Mouse (Mus musculus) CH12.LX (cell line): ENCODE data around the gene Kcnj4.

ENCODE experiments used
- CTCF ChIP-seq, 2 experiments: IDR thresholded peaks in 1 of 2; conservative IDR thresholded peaks in 1 of 2; 2 replicates each; pipeline ENCODE4 v1.5.1; 2011 to 2012; ENCODE audit warnings: low read depth in 2 of 2, low read length in 2 of 2, improper control_type of control experiment in 1 of 2, inconsistent platforms in 1 of 2, mild to moderate bottlenecking in 1 of 2, moderate library complexity in 1 of 2
- HCFC1 ChIP-seq: IDR thresholded peaks from 2 replicates; pipeline ENCODE4 v1.6.1; 2012; ENCODE audit warnings: low read depth, mild to moderate bottlenecking, inconsistent platforms, low read length, improper control_type of control experiment
- MAFK ChIP-seq: IDR thresholded peaks from 2 replicates; pipeline ENCODE4 v1.6.1; 2011; ENCODE audit warnings: low read length, improper control_type of control experiment; ENCODE audit not compliant: insufficient replicate concordance
- MAX ChIP-seq: IDR thresholded peaks from 2 replicates; pipeline ENCODE4 v1.6.1; 2011; ENCODE audit warnings: low read length, improper control_type of control experiment
- MYC ChIP-seq: IDR thresholded peaks from 2 replicates; pipeline ENCODE4 v1.6.1; 2011; ENCODE audit warnings: low read depth, mild to moderate bottlenecking, improper control_type of control experiment, low read length
- NELFE ChIP-seq: IDR thresholded peaks from 2 replicates; pipeline ENCODE4 v1.6.1; 2011; ENCODE audit warnings: low read depth, low read length, improper control_type of control experiment
- NRF1 ChIP-seq: IDR thresholded peaks from 2 replicates; pipeline ENCODE4 v1.6.1; 2014; ENCODE audit warnings: low read depth, mild to moderate bottlenecking, inconsistent platforms, low read length, improper control_type of control experiment, moderate library complexity
- POLR2A ChIP-seq: IDR thresholded peaks from 2 replicates; pipeline ENCODE4 v1.6.1; 2011; ENCODE audit warnings: low read depth, mild to moderate bottlenecking, improper control_type of control experiment, low read length
- RCOR1 ChIP-seq: conservative IDR thresholded peaks from 2 replicates; pipeline ENCODE4 v1.6.1; 2012; ENCODE audit warnings: low read depth, mild to moderate bottlenecking, inconsistent platforms, low read length, improper control_type of control experiment

GRCm38 (mm10) chr15:79439386-79439785 lies 65.7 kb downstream of the Kcnj4 start:
- no peak for TF ChIP-seq HCFC1
- TF ChIP-seq CTCF (conservative IDR thresholded peaks at IDR 0.05 in 1 of 2, IDR thresholded peaks at IDR 0.05 in 1 of 2; ENCODE audit: low read depth in 2 of 2, low read length in 2 of 2), result no peak
- no peak for TF ChIP-seq MAFK
- TF ChIP-seq POLR2A, result no peak
- no peak for TF ChIP-seq MYC
- TF ChIP-seq RCOR1, result no peak
- TF ChIP-seq NRF1, result no peak
- no peak for TF ChIP-seq MAX
- TF ChIP-seq NELFE, result no peak
